Mouse (Mus musculus) lung, postnatal 36 days (tissue): ENCODE data around the gene Vmn2r29.
A peak's percentile ranks its signal among the peaks of the same experiment; 100 is the strongest.
"Not testable (repeated sequence)": the region's sequence is repeated elsewhere in the genome, so short reads cannot be mapped to it uniquely, and the experiment has no call there.

Source experiments
- DNase-seq: peaks from one replicate; pipeline ENCODE4 v3.0.0; 2022; ENCODE audit warnings: mixed read lengths

Vmn2r29 gene

GRCm38 (mm10) chr7:7247228-7247627, at the start of gene Vmn2r29:
Gene Vmn2r29 (minus strand): TSS chr7:7247328.
- not testable (repeated sequence) for DNase-seq

DNA sequence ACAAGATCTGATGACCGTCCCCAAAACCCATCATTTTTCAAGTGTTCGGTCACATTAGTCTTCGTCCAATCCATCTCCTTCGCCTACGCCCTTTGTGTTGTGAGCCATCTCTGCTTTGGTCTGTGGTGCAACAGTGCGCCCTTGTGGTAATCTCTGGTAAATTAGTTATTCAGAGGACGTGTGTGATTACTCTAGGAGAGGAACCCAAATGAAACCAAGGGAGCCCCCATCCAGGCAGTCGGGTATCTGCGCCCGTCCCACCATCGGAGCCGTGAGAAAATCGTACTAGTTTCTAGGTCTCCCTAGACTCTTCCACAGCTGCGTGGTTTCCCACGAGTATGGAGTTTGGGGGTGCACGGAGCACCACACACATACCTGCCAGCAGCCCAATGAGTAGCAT, 48.5 kb upstream of the Vmn2r29 start:
- DNase-seq = peak; percentile 84

DNA sequence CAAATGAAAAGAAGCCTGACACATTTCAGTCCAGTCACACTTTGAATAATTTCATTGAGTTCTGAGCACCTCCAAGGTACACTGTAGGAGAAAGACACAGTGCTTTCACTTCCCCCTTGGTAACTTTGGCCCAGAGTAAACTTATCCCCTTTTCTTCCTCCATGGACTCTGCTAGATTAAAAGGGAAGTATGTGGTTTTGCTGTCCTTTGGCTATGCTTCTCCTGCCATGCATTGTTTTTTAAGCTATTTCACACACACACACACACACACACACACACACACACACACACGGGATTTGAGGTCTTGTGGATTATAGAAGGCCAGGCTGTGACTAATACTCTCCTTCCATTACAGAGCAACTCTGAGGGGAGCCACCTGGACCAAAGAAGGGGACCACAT, 34.3 kb upstream of the Vmn2r29 start:
- peak; percentile 51 for DNase-seq

DNA sequence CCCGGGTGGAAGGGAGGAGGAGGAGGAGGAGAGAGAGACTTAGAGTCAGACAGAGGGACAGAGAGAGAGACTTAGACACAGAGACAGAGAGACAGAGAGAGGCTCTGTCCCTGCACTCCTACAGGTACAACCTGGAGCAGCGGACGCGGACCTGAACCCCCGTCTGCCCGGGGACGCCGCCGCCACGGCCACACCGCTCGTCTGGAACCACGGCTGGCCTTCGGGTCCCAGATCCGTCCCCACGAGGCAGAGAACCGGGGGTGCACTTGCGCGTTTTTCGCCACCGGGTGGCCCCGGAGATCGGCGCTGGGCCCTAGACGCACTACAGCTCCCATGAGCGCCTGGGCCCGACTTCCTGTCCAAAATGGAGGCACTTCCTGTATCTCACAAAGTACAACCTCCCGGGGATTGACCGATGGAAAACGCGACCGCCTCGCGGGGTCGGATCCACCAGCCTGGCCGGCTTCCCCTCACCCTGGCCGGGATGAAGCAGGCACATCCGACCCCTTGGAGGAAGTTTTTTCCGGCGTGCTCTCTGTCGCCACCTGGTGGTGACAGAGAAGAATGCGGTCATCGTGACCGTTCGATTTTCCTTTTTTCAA, 30.9 kb upstream of the Vmn2r29 start, which contains the start of gene Gm45844:
Gene Gm45844, minus strand, starts transcription at position 324 of the 602 bp plus-strand sequence.
- peak; percentile 91 for DNase-seq

GRCm38 (mm10) chr7:7277556-7277955, 30.4 kb upstream of the Vmn2r29 start:
- DNase-seq = not testable (repeated sequence)

DNA sequence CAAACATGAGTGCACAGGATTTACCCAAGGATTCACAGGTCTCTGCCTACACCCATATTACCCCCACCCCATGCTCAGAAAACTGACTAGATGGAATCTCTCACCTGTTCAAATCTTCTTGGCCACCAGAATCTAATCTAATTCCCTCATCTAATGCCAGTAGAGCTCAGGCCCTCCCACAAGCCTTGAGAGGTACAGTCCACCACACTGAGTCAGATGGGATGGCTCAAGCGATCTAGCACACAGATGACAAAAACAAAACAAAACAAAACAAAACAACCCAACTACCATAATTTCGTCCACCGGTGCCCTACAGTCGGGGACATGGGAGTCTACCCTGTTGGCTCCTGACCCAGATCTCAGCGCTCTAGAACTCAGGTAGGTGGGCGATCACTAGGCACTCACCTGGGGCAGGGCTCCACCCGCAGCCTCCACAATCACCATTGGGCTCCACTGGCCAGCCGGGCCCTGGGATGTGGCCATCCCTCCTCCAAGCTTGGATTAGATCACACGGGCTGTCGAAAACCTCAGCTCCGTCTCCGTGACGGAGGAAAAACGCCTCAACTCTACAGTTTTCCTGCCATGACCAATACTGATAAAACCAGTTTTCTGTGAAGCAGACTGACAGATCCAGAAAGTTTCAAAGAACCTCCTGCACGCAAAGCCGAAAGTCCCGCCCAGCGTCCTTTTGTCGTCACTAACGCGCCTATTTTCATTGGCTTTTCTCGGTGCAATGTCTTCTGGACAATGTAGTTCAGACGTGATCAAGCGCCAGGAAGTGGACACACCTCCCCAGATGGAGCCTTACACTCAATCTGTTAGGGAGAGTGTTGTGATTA, 37.6 kb downstream of the Vmn2r29 start, which contains the start of gene Zfp772:
Gene Zfp772, minus strand, starts transcription at position 686 of the 839 bp plus-strand sequence.
- DNase-seq = peak; percentile 77

GRCm38 (mm10) chr7:7188191-7188942, 58.8 kb downstream of the Vmn2r29 start:
- DNase-seq = peak; percentile 78

DNA sequence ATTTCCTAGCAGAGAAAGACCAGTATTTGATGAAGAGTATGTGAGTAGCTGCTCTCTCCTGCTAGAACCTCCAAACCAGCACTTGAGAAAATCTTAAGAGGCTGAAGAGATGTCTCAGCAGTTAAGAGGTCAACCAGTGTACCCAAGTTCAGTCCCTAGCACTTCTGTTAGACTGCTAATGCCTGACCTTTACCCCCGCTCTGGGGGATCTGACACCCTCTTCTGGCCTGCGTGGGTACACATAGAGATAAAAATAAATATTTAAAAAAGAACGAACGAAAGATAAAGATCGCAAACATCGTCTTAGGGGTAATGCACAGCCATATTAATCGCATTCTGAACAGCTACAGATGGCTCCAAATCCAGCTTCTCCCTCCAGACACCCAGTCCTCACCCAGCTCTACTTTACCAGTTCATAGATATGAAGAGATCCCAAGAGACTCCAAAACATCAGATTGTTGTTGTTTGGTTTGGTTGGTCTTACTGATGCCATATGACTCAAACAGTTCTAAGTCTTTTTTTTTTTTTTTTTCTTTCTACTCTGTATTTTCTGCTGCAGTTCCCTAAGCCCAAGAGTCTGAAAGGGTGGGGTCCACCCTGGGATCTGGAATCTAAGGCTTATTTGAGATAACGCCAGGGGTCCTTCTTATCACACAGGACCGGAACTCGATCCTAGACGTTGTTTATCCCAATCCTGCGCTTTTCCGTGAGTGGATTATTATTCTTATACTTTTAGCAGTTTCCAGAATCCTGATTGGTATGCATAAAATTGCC, 59.5 kb downstream of the Vmn2r29 start:
- peak; percentile 3 for DNase-seq

DNA sequence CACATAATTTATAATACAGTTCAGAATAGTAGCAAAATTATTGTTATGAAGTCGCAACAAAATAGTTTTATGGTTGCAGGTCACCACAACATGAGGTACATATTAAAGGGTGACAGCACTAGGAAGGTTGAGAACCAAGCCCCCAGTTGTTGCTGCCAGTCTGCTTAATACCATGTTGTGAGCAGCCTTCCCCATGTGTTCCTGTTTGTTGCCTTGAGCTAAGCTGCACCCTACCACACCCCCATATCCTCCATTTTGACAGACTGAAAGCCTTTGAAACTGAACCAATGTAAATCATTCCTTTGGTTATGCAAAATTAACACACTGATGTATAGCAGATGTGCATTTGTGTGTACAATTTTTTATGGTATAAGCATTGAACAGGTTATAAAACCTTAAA, 61.2 kb downstream of the Vmn2r29 start:
- no peak for DNase-seq
